Mouse (Mus musculus): ENCODE measurements at regions not wholly inside any gene's neighbourhood (a gene's known extent, or its start where the extent isn't known, plus 50 kb on each side); places are given as distances from the start of the nearest gene placed in this dataset.

DNA sequence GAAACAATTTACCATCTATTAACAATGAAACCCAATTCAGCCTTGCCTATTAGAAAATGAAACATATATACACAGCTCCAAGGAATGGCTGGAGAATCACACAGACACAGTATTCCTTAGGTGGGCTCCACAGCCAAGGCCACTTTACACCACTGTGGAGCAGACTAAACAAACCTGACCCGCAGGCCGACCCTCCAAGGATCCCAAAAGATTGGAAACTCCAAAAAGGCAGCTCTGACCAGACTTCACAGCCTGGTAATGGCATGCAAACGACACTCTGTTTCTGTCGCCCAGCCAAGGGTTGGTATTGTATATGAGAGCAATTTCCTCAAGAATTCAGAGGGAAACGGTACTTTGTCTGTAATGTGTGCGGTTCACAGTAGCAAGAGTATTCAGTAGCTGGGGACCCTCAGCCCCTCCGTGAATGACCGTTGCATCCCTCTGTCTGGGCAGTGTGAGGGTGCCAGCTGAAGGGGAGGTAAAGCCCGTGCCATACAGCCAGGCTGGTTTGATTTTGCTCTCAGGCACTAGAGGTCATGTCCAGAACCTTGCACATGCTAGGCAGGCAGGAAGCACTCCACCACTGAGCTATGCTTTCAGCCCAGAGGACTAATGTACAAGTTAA, 184.5 kb upstream of the Spred2 start:
- no peak for ATAC-seq
- no peak overlapping the region for H3K4me2 ChIP-seq (replicated peaks; ENCODE audit: low read depth)
- no peak for TF ChIP-seq CTCF (IDR thresholded peaks at IDR 0.05; ENCODE audit: low read depth)
- H3K9me3 ChIP-seq (ENCODE audit: control insufficient read depth), result no peaks in the 10 kb centered on the region
- H3K27me3 ChIP-seq (replicated peaks; ENCODE audit: control insufficient read depth, insufficient read depth, low read length), result no peaks in the 10 kb centered on the region
- H3K4me3 ChIP-seq (ENCODE audit: low read depth, low read length), result no peak overlapping the region
- H3K36me3 ChIP-seq (ENCODE audit: control insufficient read depth, insufficient read depth), result no peaks in the 10 kb centered on the region
- 61% methylated on average over 9 of the region's 9 CpGs for WGBS
- no peak overlapping the region for H3K9ac ChIP-seq (ENCODE audit: low read depth, low read length)
- H3K4me1 ChIP-seq (replicated peaks; ENCODE audit: control insufficient read depth, insufficient read depth, low read length), result no peaks in the 10 kb centered on the region
- H3K27ac ChIP-seq (ENCODE audit: low read depth, low read length), result no peak overlapping the region

DNA sequence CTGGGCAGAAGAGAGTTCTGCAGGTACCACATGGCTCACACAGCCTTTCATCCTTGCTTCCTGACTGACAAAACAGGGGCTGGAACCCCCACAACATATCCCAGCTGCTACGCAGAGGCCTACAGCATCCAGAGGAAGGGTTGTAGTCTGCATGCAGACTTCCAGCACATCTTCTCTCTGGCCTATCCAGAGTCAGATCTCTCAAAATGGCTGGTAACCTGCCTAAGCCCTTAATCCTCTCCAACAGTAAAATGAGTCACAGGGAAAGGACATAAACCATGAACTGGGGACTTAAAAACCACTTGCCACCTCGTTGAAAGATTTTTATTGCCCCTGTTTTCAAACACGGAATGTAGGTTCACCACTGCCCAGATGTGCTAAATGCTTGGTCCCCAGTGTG, 183.6 kb upstream of the Spred2 start:
- ATAC-seq, result no peak
- no peak overlapping the region for H3K4me2 ChIP-seq (replicated peaks; ENCODE audit: low read depth)
- no peaks in the 10 kb centered on the region for H3K9me3 ChIP-seq (ENCODE audit: control insufficient read depth)
- WGBS, result 57% methylated on average over 3 of the region's 3 CpGs
- no peak for TF ChIP-seq CTCF (IDR thresholded peaks at IDR 0.05; ENCODE audit: low read depth)
- H3K9ac ChIP-seq (ENCODE audit: low read depth, low read length), result no peak overlapping the region
- H3K27ac ChIP-seq (ENCODE audit: low read depth, low read length), result no peak overlapping the region
- no peak overlapping the region for H3K4me3 ChIP-seq (ENCODE audit: low read depth, low read length)
- no peaks in the 10 kb centered on the region for H3K27me3 ChIP-seq (replicated peaks; ENCODE audit: control insufficient read depth, insufficient read depth, low read length)
- H3K36me3 ChIP-seq (ENCODE audit: control insufficient read depth, insufficient read depth), result no peaks in the 10 kb centered on the region
- no peaks in the 10 kb centered on the region for H3K4me1 ChIP-seq (replicated peaks; ENCODE audit: control insufficient read depth, insufficient read depth, low read length)

DNA sequence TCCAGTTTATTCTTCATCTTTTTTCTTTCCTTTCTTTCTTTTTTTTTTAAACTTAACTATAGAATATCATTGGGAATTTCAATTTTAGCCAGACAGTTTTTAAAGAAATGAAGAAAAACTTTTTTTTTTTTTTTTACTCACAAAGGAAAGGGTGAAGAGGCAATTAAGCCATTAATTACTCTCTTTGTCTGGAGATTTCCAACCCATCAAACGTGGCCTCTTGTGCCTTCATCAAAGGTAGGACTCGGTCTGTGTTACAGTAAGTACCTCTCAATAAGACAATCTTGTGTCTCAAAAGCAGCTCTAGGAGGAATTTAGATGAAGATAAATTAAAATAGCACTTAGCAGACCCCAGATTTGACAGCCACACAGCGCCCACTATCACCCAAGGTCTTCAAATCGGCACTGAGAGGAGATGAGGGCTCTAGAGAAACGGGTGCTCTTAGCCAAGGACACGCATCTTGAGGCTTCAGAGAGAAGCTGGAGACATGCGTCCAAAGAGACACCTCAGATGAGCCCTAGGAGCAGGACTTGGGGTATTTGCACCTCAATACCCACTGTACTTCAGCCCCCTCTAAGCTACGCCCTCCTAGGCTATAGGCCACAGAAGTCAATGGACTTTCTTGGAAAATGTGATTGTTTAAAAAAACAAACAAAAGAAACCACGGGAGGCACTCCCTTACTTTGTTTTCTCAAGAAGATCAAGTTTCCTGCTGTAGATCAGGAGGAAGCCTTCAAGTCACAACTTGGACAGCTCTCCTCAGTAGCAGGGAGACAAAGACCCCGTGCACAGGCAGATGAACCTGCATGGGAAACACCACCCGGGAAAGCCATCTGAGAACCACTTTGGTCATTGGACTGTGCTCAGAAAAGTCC, 176.8 kb upstream of the Spred2 start:
- WGBS, result 57% methylated on average over 11 of the region's 11 CpGs
- Histone ChIP-seq H3K4me2 (replicated peaks; ENCODE audit: low read depth) (no peak overlapping the region), H3K36me3 (ENCODE audit: control insufficient read depth, insufficient read depth) (no peaks in the 10 kb centered on the region), H3K9ac (ENCODE audit: low read depth, low read length) (no peak overlapping the region), H3K27ac (ENCODE audit: low read depth, low read length) (no peak overlapping the region), H3K9me3 (ENCODE audit: control insufficient read depth) (no peaks in the 10 kb centered on the region), H3K27me3 (replicated peaks; ENCODE audit: control insufficient read depth, insufficient read depth, low read length) (no peaks in the 10 kb centered on the region), H3K4me1 (replicated peaks; ENCODE audit: control insufficient read depth, insufficient read depth, low read length) (no peaks in the 10 kb centered on the region), H3K4me3 (ENCODE audit: low read depth, low read length) (no peak overlapping the region)
- ATAC-seq, result no peak
- no peak for TF ChIP-seq CTCF (IDR thresholded peaks at IDR 0.05; ENCODE audit: low read depth)

DNA sequence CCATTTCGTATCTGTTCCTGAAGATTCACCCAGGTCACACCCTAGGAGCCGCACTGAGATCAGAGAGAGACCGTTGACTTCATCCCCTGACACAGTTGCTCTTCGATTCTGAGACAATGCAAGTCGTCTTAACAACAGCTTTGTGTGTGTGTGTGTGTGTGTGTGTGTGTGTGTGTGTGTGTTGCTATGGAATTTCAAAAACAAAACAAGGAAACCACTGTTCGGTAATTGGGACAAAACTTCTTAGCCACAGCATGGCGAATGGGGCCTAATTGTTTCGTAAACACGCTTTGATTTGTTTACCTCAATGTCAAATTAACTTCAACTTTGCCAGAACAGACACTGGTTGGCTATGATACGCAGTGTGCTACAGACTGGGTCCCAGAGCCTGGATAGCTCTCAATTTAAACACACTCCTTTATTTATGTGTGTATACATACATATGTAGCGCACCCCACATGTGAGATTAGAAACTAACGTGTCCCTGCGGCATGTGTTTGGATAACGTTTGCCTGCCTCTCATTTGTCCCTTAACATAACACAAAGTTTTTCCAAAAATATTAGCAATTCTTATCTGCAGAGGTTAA, 176.1 kb upstream of the Spred2 start:
- H3K4me3 ChIP-seq (ENCODE audit: low read depth, low read length), result no peak overlapping the region
- WGBS, result 48% methylated on average over 14 of the region's 14 CpGs
- no peaks in the 10 kb centered on the region for H3K9me3 ChIP-seq (ENCODE audit: control insufficient read depth)
- ATAC-seq, result no peak
- H3K4me1 ChIP-seq (replicated peaks; ENCODE audit: control insufficient read depth, insufficient read depth, low read length), result no peaks in the 10 kb centered on the region
- no peak overlapping the region for H3K27ac ChIP-seq (ENCODE audit: low read depth, low read length)
- TF ChIP-seq CTCF (IDR thresholded peaks at IDR 0.05; ENCODE audit: low read depth), result no peak
- no peaks in the 10 kb centered on the region for H3K27me3 ChIP-seq (replicated peaks; ENCODE audit: control insufficient read depth, insufficient read depth, low read length)
- H3K4me2 ChIP-seq (replicated peaks; ENCODE audit: low read depth), result no peak overlapping the region
- no peak overlapping the region for H3K9ac ChIP-seq (ENCODE audit: low read depth, low read length)
- H3K36me3 ChIP-seq (ENCODE audit: control insufficient read depth, insufficient read depth), result no peaks in the 10 kb centered on the region

DNA sequence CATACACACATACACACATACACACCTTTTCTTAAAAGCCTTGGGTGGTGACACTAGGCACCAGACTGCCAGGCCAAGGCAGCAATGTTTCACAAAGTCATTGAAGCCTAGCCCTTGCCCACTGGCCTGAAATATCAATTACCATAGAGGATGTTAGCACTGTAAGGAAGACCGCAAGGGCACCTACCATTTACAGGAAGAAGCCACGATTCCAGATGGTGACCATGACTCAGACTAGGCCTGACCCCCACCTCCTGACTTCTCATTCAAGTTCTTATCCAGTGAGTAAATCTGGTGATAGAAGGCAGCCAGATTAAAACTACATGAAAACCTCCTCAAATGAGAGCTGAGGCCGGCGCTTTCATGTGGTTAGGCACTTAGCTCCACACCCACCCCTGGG, 165.3 kb upstream of the Spred2 start:
- no peak overlapping the region for H3K4me2 ChIP-seq (replicated peaks; ENCODE audit: low read depth)

More for the DNA sequence above, 165.3 kb upstream of the Spred2 start:
- H3K9ac ChIP-seq (ENCODE audit: low read depth, low read length), result no peak overlapping the region
- no peak overlapping the region for H3K4me3 ChIP-seq (ENCODE audit: low read depth, low read length)
- no peak overlapping the region for H3K27ac ChIP-seq (ENCODE audit: low read depth, low read length)
- H3K27me3 ChIP-seq (replicated peaks; ENCODE audit: control insufficient read depth, insufficient read depth, low read length), result 0 out of 2 replicates have a peak, but pooled peaks cover 7% of the 10 kb centered on the region
- H3K9me3 ChIP-seq (ENCODE audit: control insufficient read depth), result no peaks in the 10 kb centered on the region
- H3K36me3 ChIP-seq (ENCODE audit: control insufficient read depth, insufficient read depth), result no peaks in the 10 kb centered on the region
- no peak for ATAC-seq
- no peak for TF ChIP-seq CTCF (IDR thresholded peaks at IDR 0.05; ENCODE audit: low read depth)
- WGBS, result 85% methylated on average over 4 of the region's 4 CpGs
- no peaks in the 10 kb centered on the region for H3K4me1 ChIP-seq (replicated peaks; ENCODE audit: control insufficient read depth, insufficient read depth, low read length)
